Mouse (Mus musculus): ENCODE results near the gene Rfk.

The Rfk gene

GRCm38 (mm10) chr19:17393841-17394591, at the start of gene Rfk:
Gene Rfk, plus strand, starts transcription at chr19:17394043.
- peak; percentile 96 for DNase-seq (ENCODE audit: low read depth, low spot score)

GRCm38 (mm10) chr19:17344881-17345280, 49.0 kb upstream of the Rfk start:
- DNase-seq (ENCODE audit: low read depth, low spot score) = no peak

- DNase-seq (ENCODE audit: low read depth, low spot score) = no peak
Measured at GRCm38 (mm10) chr19:17346716-17347474, 46.9 kb upstream of the Rfk start.

GRCm38 (mm10) chr19:17347852-17348251, 46.0 kb upstream of the Rfk start:
- no peak for DNase-seq (ENCODE audit: low read depth, low spot score)

- DNase-seq (ENCODE audit: low read depth, low spot score) = no peak
Measured at GRCm38 (mm10) chr19:17353727-17354126, 40.1 kb upstream of the Rfk start.

GRCm38 (mm10) chr19:17354362-17354761, 39.5 kb upstream of the Rfk start:
- no peak for DNase-seq (ENCODE audit: low read depth, low spot score)

GRCm38 (mm10) chr19:17354797-17355196, 39.0 kb upstream of the Rfk start:
- no peak for DNase-seq (ENCODE audit: low read depth, low spot score)

GRCm38 (mm10) chr19:17355361-17355760, 38.5 kb upstream of the Rfk start:
- DNase-seq (ENCODE audit: low read depth, low spot score) = no peak

- DNase-seq (ENCODE audit: low read depth, low spot score) = peak; percentile 62
Measured at GRCm38 (mm10) chr19:17355950-17356867, 37.6 kb upstream of the Rfk start.

- DNase-seq (ENCODE audit: low read depth, low spot score) = no peak
Measured at GRCm38 (mm10) chr19:17356932-17357331, 36.9 kb upstream of the Rfk start.

- DNase-seq (ENCODE audit: low read depth, low spot score) = no peak
Measured at GRCm38 (mm10) chr19:17357391-17357790, 36.5 kb upstream of the Rfk start.

- DNase-seq (ENCODE audit: low read depth, low spot score) = no peak
Measured at GRCm38 (mm10) chr19:17359315-17359890, 34.4 kb upstream of the Rfk start.

- DNase-seq (ENCODE audit: low read depth, low spot score) = no peak
Measured at GRCm38 (mm10) chr19:17361181-17361580, 32.7 kb upstream of the Rfk start.

- DNase-seq (ENCODE audit: low read depth, low spot score) = peak; percentile 31
Measured at GRCm38 (mm10) chr19:17364741-17365140, 29.1 kb upstream of the Rfk start.

- no peak for DNase-seq (ENCODE audit: low read depth, low spot score)
Measured at GRCm38 (mm10) chr19:17366364-17367090, 27.3 kb upstream of the Rfk start.

GRCm38 (mm10) chr19:17368557-17368956, 25.3 kb upstream of the Rfk start:
- no peak for DNase-seq (ENCODE audit: low read depth, low spot score)

- DNase-seq (ENCODE audit: low read depth, low spot score) = no peak
Measured at GRCm38 (mm10) chr19:17369581-17369980, 24.3 kb upstream of the Rfk start.

GRCm38 (mm10) chr19:17372701-17373100, 21.1 kb upstream of the Rfk start, which contains the start of gene Gcnt1:
Gene Gcnt1, minus strand, starts transcription at chr19:17372844.
- no peak for DNase-seq (ENCODE audit: low read depth, low spot score)

GRCm38 (mm10) chr19:17378845-17379244, 15.0 kb upstream of the Rfk start:
- DNase-seq (ENCODE audit: low read depth, low spot score) = no peak

GRCm38 (mm10) chr19:17380549-17380948, 13.3 kb upstream of the Rfk start:
- peak; percentile 36 for DNase-seq (ENCODE audit: low read depth, low spot score)

All from CD4-positive, CD25-positive, alpha-beta regulatory T cell, adult 2 months (primary cell).